Mouse (Mus musculus): ENCODE data around the gene Tmem184c. TPM values are rescaled to one million over a fixed set of nuclear protein-coding genes. Genes with fewer than 3 reads are reported as not detected.

Gene Tmem184c
- 10 to 100 TPM; 12.3 to 14.9 TPM for total RNA-seq (2023)

GRCm38 (mm10) chr8:77610374-77610969 lies at the start of gene Tmem184c:
TSS of gene Tmem184c (minus strand) at chr8:77610698.

GRCm38 (mm10) chr8:77549121-77549706 lies 61.3 kb downstream of the Tmem184c start, which contains the start of gene Prmt9:
TSS of gene Prmt9 (plus strand) at chr8:77549397.

Other genes starting within 250 kb of the Tmem184c start
- gene Arhgap10, start 92.7 kb downstream of the Tmem184c start, total RNA-seq (2023), result 1 to 10 TPM; 4.2 to 5.0 TPM
- 10 to 100 TPM; 15.2 to 20.2 TPM for gene Prmt9, start 61.3 kb downstream of the Tmem184c start, total RNA-seq (2023)
- not detected for gene Ednra, start 113.8 kb upstream of the Tmem184c start, total RNA-seq (2023)

All from monocyte, adult 59 days (primary cell).